Mouse (Mus musculus) granulocyte monocyte progenitor cell, adult 5-6 weeks (primary cell): ENCODE data around the gene Coq7. TPM values are rescaled to one million over a fixed set of nuclear protein-coding genes. Genes with fewer than 3 reads are reported as not detected.

Experiments
- ATAC-seq: replicated peaks from 2 replicates; pipeline ENCODE4 v1.8.0; 2016; ENCODE audit warnings: mild to moderate bottlenecking, moderate TSS enrichment, inconsistent platforms; ENCODE audit not compliant: poor library complexity, severe bottlenecking
- total RNA-seq, 2 experiments: library from RNA; stranded (forward) in 1 of 2; stranded (reverse) in 1 of 2; fragments of 200-712, 200-1000 nt in 1 of 2; fragments of >200 nt in 1 of 2; fragmentation: Nextera tagmentation in 1 of 2; gene quantifications; 2 replicates each; pipeline ENCODE4 v1.2.3; 2014 to 2017

Gene Coq7
- total RNA-seq, 2 experiments from 2014 or later = 20.7 to 37.8 TPM

DNA sequence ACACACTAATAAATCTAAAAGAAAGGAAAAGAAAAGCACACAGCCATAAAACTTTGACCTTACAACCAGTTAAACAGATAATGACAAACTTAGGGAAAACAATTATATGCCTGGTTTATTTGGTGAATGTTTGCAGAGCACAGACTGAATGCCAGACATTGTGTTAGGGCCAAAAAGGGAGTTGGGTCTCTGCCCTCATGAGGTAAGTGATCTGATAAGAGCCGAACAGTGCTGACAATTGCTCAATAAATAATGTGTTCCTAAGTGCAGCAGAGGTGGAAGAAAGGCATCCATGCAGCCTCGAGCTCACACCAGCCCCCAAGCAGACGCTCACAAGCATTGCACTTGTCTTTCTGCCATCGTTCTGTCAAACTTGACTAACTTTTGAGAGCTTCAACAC lies 68.7 kb downstream of the Coq7 start:
- ATAC-seq = no peak

DNA sequence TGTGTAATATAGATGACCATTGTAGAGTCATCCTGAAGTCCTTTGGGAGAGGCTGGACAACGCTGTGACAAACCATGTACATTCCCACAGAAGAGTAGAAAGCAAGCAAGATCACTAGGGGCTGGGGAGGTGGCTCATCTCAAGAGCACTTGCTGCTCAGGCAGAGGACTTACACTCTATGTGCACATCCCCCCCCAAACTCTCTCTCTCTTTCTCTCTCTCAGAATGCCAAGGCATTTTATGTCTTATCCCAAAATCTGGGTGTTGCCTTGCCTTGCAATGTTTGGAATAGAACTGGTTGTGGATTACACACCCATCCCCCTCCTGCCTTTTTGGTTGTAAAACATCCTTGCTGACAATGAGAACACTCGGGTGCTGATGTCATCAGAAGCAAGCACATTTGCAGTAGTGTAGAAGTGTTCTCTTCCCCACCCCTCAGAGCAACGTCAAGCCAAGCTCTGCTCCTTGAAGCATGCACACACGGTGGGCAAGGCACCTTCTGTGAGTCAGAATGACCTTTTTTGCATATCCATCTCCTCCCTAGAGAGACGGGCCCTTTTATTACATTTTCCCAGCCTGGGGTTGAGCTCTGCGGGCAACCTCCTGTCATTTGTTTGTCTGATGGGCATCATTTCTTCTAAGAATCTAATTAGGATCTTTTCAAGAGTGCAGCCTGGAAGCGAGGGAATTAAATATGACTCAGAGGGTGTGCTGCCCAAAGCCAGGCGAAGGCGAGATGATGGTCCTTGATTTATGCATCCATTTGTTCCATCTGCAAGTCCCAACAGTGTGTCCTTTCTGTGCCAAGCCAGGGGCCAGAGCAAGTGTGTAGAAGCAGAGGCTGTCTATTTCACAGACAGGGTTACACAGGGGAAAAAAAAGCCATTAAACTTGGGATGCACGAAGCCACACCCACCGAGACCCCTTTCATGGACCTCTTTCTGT lies 70.1 kb downstream of the Coq7 start:
- no peak for ATAC-seq

DNA sequence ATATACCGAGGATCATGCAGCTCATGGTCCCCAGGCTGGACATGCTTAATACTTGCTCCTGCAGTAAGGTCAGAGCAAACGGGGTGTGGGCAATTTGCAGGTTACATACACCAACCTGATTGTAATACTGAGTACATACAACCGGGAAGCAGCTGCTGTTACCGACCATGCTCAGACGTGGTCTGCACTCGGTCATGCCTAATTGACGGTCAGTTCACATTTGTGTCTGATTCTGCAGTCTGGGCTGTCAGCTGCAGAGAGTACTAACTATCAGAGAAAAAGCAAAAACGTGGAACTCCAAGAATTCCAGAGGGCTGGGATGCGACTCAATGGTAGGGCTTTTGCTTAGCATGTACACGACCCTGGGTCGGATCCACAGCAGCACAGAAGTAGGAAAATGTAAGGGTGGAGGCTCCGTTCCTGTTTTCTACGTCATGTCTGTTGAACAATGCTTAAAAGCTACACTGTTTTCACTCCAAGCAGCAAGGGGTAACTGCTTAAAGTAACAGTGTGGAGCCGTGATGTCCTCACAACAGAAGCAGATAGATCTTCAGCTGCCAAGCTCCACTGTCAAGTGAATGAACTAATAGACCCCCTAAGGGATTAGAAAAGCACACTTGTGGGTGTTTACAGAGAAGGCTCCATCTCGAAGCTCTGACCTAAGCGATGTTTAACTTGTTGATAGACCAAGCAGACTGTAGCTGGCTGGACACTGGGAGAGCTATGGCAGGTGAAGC lies 71.6 kb downstream of the Coq7 start:
- ATAC-seq = no peak

Other genes with a start within 250 kb of the Coq7 start
- gene Syt17, start 85.1 kb downstream of the Coq7 start, total RNA-seq (2014; fragmentation: Nextera tagmentation) = not detected in 2 replicates
- gene Syt17, start 85.1 kb downstream of the Coq7 start, total RNA-seq (2017) = not detected in 2 replicates
- 9.0 and 11.3 TPM in 2 replicates for gene Itpripl2, start 41.4 kb downstream of the Coq7 start, total RNA-seq (2014; fragmentation: Nextera tagmentation)
- 18.3 and 21.2 TPM in 2 replicates for gene Itpripl2, start 41.4 kb downstream of the Coq7 start, total RNA-seq (2017)
- gene Tmc7, start 51.4 kb upstream of the Coq7 start, total RNA-seq (2014; fragmentation: Nextera tagmentation) = 0.37 and 0.62 TPM in 2 replicates
- 0.10 TPM in 1 of 2 replicates, not detected in the other for gene Tmc7, start 51.4 kb upstream of the Coq7 start, total RNA-seq (2017)
- not detected in 2 replicates for gene Tmc5, start 63.9 kb upstream of the Coq7 start, total RNA-seq (2014; fragmentation: Nextera tagmentation)
- not detected in 2 replicates for gene Tmc5, start 63.9 kb upstream of the Coq7 start, total RNA-seq (2017)
- 33.9 and 35.5 TPM in 2 replicates for gene Gde1, start 172.4 kb upstream of the Coq7 start, total RNA-seq (2014; fragmentation: Nextera tagmentation)
- gene Gde1, start 172.4 kb upstream of the Coq7 start, total RNA-seq (2017) = 36.2 and 37.8 TPM in 2 replicates
- gene Ccp110, start 179.2 kb upstream of the Coq7 start, total RNA-seq (2014; fragmentation: Nextera tagmentation) = 14.8 and 26.8 TPM in 2 replicates
- gene Ccp110, start 179.2 kb upstream of the Coq7 start, total RNA-seq (2017) = 19.8 and 20.7 TPM in 2 replicates
- gene Vps35l, start 206.9 kb upstream of the Coq7 start, total RNA-seq (2014; fragmentation: Nextera tagmentation) = 72.4 and 76.4 TPM in 2 replicates
- 45.1 and 57.0 TPM in 2 replicates for gene Vps35l, start 206.9 kb upstream of the Coq7 start, total RNA-seq (2017)